Mouse (Mus musculus): Measurements from ENCODE around the gene Adprhl2. TPM values are rescaled to one million over a fixed set of nuclear protein-coding genes. Genes with fewer than 3 reads are reported as not detected.

The Adprhl2 gene
- total RNA-seq, 2 experiments from 2014 or later, result 11.4 to 11.9 TPM

DNA sequence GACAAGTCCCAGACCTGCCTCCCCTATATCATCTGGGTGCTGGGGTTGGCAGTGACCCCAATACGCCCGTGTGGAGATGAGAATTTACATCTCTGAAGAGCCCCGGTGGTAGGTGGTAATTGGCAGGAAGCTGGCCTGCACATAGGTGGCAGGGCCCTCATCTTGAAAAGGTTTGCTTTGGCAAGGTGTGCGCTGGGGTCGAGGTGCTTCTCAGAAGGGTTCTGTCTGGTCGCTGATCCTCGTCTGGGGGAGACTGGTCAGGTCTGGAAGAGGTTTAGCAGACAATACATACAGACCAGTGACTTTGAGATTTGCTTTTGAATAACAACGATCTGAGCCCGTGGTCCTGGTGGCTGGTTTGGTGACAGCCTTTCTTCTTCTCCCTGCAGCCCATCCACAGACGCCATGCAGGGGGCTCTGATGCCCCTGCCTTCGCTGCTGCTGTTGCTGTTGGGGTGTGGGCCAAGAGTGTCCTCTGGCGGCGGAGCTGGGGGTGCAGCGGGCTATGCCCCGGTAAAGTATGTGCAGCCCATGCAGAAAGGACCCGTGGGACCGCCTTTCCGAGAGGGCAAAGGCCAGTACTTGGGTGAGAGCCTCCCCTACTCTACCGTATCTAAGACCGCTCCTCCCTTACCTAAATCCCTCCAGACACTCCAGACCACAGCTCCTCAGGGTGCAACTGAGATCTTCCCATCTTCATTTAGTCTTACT, 12.1 kb downstream of the Adprhl2 start:
- intact Hi-C loops (cut with DNase I), result loop anchor here (1.0 kb wide), 2 partner anchors 31 to 82 kb away; no protein-coding TSS in a partner anchor

DNA sequence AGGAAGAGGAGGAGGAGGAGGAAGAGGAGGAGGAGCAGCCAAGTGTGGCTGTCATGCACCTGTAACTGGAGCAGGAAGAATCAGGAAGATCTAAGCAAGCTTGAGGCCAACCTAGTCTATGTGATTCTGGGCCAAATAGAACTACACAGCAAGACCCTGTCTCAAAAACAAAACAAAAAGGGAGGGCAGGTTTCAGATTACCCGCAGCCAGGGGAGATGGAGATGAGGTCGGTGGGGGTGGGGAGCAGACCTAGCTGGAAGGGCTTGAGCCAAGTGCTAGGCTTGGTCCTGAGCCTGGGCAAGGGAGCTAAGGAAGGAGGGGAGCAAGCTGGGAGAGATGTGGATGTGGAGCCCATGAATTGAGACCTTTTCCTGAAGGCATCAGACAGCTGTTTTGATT, 14.7 kb downstream of the Adprhl2 start:
- intact Hi-C loops (cut with DNase I), result no loop called here
- DNase-seq (ENCODE audit: low spot score), result no peak

More for the DNA sequence above, 12.1 kb downstream of the Adprhl2 start:
- no peak for DNase-seq (ENCODE audit: low spot score)

DNA sequence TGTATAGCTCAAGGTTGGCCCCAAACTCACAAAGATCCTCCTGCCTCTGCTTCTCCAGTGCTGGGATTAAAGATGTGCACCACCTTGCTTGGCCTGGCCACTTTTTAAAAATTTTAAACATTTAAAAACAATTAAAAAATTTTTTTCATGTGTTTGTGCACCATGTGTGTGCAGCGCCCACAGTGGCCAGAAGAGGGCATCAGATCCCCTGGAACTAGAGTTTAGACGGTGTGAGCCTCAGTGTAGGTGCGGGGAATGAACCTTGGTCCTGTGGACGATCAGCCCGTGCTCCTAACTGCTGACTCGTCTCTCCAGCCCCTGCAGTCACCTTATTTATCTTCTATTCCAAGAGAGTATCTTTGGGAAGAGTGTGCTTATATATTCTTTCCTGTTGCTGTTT, 15.4 kb downstream of the Adprhl2 start:
- intact Hi-C loops (cut with DNase I), result no loop called here
- DNase-seq (ENCODE audit: low spot score), result no peak

DNA sequence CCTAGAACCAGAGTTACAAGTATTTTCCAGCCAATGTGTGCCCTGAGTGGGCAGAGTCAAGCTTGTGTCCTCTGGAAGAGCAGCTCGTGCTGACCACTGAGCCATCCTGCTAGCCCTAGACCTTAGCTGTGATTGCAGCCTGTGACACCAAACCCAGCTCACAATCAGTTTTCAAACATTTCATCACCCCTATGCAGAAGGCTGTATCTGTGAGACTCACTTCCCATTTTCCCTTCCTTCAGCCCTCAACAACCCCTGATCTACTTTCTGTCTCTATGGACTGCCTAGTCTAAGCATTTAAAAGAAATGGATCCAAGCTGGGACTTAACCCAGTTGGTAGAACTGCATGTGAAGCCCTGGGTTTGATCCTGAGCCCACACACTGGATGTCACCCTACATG, 16.1 kb downstream of the Adprhl2 start:
- intact Hi-C loops (cut with DNase I), result no loop called here
- DNase-seq (ENCODE audit: low spot score), result no peak

DNA sequence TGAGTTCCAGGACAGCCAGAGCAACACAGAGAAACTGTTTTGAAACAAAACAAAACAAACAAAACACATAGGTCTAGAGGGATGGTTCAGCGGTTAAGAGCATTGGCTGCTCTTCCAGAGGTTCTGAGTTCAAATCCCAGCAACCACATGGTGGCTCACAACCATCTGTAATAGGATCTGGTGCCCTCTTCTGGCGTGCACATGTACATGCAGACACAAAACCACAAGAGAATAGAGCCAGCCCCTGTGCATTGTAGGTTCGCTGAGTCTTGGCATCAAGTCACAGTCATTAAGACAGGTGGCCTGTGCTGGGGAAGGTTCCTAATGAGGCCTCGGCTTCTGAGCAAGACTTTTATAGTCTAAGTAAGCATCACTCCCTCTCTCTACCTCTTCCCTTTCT, 17.6 kb downstream of the Adprhl2 start:
- DNase-seq (ENCODE audit: low spot score), result no peak
- intact Hi-C loops (cut with DNase I), result no loop called here

DNA sequence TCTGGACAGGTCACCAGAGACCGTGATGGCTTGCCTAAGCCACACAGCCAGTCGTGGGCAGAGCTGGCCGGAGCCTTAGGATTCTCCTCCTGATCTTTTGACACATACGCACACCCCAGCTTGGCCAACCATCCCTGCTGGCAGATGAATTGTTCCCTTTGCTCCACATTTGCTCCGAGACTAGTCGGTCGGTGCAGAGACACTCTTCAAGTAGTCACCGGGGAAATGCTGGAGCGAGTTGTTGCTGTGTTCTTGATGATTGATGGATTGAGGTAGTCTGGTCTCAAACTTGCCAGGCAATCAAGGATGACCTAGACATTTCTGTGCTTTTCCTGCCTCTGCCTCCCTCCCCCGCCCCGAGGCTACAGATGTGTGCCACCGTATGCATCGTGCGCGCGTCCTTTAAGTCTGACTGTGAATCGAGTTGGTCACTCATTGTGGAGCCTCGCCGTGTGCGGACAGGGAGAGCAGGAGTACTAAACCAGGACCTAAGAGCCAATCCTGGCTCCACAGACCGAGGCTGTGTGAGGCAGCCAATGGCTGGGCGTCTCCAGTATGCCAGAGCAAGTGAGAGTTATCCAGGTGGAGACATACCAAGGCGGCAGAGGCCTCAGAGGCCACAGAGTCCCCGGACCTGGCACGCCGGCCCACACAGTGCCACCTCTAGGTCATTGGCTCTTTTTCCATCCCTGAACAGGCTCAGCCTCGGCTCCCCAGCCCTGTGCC, 19.8 kb downstream of the Adprhl2 start:
- intact Hi-C loops (cut with DNase I), result no loop called here
- no peak for DNase-seq (ENCODE audit: low spot score)

DNA sequence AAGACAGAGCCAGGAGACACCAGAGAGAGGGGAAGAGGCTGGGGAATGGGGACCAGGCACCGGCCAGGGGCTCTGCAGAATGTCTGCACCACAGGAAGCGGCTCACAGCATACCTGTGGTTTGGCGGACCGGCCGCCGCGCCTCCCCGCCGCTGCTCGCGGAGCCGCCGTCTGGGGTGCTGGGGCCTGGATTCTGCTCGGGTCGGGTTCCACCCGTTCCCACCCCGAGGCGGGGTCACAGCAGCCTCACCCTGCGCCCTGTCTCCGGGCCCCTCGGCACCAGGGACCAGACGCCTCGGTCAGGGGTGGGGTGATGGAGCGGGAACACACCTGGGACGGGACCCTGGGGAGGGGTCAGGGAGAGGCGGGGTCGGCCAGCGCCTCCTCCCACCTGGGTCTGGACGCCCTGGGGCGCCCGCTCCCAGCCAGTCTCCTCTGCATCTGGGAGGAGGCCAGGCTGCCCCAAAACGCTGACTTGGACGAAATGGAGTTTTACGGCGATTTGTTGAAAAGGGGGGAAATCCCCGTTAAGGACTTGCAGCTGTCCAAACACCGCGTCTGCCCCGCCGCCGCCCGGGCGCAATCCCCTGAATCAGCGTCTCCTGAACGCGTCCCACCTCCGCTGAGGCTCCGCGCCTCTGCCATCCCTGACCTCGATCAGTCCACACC, 20.5 kb downstream of the Adprhl2 start:
- intact Hi-C loops (cut with DNase I), result no loop called here
- no peak for DNase-seq (ENCODE audit: low spot score)

DNA sequence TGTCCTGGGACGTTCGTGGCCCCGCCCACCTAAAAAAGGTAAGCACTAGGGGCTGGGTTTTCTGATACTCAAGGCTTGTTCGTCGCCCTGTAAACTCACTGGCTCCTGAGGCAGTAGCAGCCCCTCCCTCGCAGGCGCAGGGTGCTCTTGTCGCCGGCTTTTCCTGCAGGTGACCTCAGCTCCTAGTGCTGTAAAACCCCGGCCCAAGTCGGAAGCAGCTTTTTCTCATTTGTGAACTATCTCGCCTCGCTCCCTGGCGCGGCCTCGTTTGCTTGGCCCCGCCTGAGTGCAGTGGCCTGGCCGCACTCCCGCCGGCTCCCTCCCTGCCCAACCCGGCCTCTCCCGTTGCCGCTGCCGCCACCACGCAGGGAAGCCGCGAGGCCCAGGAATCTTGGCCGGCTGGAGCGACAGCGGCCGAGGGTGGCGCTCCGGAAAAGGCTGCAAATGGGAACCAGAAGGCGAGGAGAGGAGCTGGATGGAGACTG, 24.8 kb downstream of the Adprhl2 start:
- intact Hi-C loops (cut with DNase I), result no loop called here
- peak; percentile 61 for DNase-seq (ENCODE audit: low spot score)

DNA sequence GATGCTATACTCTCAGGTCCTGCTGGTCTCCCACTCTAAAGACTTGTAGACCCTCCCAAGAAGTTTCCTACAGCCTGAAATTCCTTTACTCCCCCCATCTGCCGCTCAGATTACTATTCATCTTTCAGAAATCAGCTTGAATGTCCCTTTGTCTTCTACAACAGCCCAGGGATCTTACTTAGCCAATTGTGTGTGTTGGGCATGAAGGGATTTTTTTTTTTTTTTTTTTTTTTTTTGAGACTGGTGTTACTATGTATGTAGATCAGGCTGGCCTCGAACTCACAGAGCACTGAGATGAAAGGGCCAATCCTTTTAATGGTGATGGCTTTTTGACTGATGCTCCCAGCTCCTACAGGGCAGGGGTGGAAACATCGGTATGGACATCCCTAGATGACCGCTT, 25.6 kb downstream of the Adprhl2 start:
- intact Hi-C loops (cut with DNase I), result no loop called here
- DNase-seq (ENCODE audit: low spot score), result no peak

DNA sequence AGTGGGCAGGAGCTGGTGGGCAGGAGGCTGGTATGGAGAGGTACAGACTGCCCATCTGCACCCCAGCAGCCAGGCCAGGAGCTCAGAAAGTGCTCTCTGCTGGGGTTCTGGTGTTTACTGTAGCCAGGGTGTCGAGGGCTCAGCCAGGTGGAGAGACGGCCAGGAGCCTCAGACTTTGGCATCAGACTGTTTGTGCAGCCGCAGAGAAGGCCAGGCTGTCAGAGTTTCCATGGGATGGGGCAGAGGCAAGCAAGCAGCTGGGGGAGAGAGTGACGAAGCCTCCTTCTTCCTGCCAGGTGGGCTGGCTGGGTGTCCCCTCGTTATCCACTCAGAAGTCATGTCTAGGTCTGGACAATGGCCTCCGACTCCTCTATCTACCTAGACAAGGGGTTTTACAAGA, 26.4 kb downstream of the Adprhl2 start:
- intact Hi-C loops (cut with DNase I), result no loop called here
- no peak for DNase-seq (ENCODE audit: low spot score)

DNA sequence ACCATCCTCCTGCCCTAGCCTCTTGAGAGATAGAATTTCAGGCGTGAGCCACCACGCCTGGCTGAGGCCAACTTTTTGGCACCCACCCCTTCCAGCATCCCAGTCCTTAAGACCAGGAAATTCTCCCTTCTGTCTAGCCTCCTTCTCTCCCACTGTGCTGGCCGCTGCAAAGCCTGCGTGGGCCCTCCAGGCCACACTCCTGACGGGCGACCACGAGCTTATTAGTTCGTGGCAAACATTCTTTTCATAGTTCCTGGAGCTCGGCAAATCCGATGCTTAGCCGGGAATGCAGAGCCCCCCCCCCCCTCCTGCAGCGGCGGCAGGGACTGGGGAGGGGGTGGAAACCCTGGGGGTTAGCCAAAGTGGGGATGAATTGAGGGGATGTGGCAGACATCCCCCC, 30.3 kb downstream of the Adprhl2 start:
- no peak for DNase-seq (ENCODE audit: low spot score)
- intact Hi-C loops (cut with DNase I), result no loop called here

DNA sequence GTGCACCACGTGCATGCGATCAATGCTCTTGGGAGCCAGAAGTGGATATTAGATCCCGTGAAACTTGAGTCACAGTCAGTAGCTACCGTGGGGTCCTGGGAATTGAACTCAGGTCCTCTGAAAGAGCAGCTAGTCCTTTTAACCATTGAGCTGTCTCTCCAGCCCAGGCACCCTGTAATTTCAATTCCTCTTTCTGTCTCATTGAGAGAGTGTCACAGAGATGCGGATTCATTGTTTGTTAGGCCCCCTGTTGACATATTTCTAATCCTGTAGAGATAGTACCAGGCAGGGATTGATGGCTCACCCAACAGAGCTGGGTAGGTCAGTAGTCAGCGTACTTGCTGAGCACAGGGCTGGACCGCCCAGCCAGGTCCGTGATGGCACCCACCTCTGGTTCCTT, 31.2 kb downstream of the Adprhl2 start:
- DNase-seq (ENCODE audit: low spot score), result no peak
- intact Hi-C loops (cut with DNase I), result no loop called here

DNA sequence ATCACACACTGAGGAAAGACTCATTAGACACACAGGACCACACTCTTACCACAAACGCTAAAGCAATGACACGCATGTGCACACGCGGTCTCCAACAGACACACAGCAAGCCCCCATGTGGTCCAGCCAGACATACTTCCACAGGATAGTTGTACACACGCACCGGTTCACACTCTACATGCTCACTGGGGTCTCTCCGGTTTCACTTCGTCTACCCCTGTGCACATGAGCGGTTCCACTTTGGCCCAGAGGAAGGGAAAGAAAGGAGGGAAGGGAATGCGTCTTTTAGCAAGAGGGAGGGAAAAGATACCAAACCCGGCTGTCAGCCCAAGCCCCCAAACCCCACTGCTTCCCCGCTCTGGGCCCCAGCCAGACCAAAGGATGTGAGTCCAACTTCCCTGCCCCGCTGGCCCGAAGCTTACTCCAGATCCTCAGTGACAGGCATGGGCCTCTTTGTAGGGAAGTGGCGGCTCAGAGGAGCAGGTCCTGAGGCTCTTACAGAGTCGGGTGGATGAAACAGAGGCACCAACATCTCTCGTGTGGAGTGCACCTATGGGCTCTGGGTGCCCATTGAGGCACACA, 33.3 kb downstream of the Adprhl2 start:
- intact Hi-C loops (cut with DNase I), result no loop called here
- no peak for DNase-seq (ENCODE audit: low spot score)

DNA sequence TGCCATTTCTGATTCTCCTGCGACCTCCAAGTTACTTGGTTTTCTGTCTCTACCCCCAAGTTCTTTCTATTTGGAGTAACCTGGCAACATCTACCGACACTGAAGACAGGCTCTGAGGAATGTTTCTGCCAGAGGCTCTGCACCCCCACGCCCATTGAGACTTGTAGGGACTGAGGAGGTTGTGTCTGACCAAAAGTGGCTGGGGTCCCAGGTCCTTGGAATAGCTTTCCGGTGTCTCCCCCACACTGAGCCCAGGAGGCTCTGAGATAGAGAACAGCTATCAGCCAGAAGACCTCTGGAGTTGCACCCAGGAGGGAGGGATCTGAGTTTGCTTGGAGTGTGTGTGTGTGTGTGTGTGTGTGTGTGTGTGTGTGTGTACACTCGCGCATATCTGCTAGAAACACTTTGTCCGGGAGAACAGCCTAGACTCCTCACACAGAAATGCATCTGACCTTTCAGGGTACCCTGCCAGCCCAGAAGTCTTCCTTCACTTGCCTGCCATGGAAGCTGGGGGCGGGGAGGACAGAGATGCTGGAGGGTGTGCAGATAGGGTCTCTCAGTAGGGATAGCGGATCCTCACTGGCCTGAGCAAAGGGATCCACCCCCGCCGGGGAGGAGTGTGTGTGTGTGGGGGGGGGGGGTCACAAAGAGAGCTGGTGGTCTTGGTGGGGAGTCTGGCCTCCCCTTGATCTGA, 34.1 kb downstream of the Adprhl2 start:
- no peak for DNase-seq (ENCODE audit: low spot score)
- intact Hi-C loops (cut with DNase I), result no loop called here

DNA sequence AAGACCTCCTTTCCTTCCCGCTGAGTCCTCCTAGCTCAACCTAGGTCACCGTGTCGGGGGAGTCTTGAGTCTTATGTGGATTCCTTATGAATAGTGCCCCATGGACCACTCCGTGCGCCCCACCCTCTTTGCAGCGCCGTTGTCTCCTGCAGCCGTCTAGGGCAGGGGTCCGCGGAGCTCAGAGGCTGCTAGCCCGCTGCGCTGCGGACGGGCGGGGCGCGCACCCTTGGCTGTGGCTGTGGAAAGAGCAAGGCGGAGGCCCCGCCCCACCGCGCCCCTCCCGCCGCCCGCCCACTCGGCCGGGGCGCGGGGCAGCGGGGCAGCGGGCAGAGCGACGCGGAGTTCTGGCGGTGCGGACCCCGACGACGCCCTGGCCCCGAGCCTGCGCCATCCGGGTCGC, 35.0 kb downstream of the Adprhl2 start, which contains the start of gene Col8a2:
TSS of gene Col8a2 (plus strand) at position 302 of the 400 bp plus-strand sequence.
- intact Hi-C loops (cut with DNase I), result no loop called here
- no peak for DNase-seq (ENCODE audit: low spot score)

DNA sequence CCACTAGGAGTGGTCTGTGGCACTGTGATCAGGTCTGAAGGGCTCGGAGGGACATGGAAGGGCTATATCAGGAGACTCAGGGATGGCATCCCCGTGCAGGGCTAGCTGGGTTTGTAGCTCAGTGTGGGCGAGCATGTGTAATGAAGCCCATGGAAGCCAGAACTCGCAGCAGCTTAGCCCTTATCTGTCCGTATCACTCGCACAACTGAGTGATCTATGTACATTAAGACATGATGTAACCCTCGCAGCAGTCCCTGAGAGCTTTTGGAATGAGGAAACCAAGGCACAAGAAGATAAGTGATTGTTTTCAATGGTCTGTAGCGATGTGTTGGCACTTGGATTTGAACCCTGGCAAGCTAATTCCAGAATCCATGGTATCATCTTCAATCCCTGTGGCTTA, 37.9 kb downstream of the Adprhl2 start:
- no peak for DNase-seq (ENCODE audit: low spot score)

DNA sequence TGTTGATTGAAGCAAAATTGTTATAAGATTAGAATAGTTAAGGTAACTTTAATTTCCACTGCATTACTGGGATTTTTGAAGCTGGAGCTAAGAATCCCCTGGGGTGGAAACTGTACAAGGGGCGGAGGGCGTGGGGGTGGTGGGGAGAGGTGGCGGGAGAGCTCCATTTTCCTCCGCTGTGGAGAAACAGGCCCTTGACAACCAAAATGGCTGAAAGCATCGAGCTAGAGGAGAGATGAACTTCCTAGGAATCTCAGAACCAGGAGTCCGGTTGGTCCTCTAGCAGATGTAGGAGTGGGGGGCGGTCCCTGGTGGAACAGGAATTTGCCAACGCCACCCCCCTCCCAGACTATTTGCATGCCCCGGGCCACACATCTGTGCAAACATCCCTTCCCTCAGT, 39.8 kb downstream of the Adprhl2 start:
- intact Hi-C loops (cut with DNase I), result no loop called here
- no peak for DNase-seq (ENCODE audit: low spot score)

More for the DNA sequence above, 37.9 kb downstream of the Adprhl2 start:
- intact Hi-C loops (cut with DNase I), result no loop called here

DNA sequence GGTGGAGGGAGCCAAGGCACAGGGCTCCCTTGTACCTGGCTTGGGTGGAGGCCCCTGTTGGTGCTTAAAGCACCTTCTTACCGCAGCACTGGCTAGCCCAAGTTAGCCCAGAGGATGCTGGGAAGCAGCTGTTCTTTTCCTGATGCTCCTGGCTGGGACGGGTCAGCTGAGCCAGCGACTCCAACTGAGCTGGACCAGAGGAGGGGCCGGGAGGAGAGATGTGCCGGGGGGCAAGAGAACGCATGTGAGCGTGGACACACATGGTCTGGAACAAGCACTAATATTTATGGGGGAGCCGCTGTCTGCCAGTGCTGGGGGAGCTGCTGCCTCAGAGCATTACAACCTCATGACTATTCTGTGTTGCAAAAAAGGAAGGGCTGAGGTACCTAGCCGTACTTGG, 42.5 kb downstream of the Adprhl2 start:
- no peak for DNase-seq (ENCODE audit: low spot score)
- intact Hi-C loops (cut with DNase I), result loop anchor here (1.0 kb wide), 1 partner anchor 30 kb away; no protein-coding TSS in a partner anchor

DNA sequence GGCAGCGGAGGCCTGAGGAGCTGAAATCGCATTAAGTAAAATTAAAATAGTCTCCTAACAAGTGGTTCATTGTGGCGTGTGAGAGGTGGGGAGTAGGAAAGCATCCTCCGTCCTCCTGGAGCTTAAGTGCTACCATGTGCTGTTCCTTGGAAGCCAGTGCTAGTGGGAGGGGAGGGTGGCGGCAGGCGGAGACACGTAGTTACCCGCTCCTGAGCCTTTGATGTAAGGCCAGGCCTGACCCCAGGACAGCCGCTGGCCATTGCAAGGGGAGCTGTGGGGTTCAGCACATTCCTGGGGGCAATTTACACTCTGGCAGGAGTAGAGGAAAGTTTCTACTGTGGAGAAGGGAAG, 43.0 kb downstream of the Adprhl2 start:
- intact Hi-C loops (cut with DNase I), result loop anchor here (1.0 kb wide), 1 partner anchor 31 kb away; no protein-coding TSS in a partner anchor
- DNase-seq (ENCODE audit: low spot score), result no peak
